Mouse (Mus musculus) spleen, adult 2 months (tissue): ENCODE measurements around the gene Asna1.

Source experiments
- CTCF ChIP-seq: fragments of 200-500 bp; IDR thresholded peaks from 2 replicates; pipeline ENCODE4 v1.5.1; 2011; ENCODE audit warnings: mild to moderate bottlenecking, inconsistent platforms; ENCODE audit not compliant: insufficient read depth, insufficient read length, insufficient replicate concordance; ENCODE audit errors: extremely low read depth
- POLR2A ChIP-seq: fragments of 200-500 bp; IDR thresholded peaks from 2 replicates; pipeline ENCODE4 v1.6.1; 2011; ENCODE audit warnings: low read depth, low read length, inconsistent platforms

DNA sequence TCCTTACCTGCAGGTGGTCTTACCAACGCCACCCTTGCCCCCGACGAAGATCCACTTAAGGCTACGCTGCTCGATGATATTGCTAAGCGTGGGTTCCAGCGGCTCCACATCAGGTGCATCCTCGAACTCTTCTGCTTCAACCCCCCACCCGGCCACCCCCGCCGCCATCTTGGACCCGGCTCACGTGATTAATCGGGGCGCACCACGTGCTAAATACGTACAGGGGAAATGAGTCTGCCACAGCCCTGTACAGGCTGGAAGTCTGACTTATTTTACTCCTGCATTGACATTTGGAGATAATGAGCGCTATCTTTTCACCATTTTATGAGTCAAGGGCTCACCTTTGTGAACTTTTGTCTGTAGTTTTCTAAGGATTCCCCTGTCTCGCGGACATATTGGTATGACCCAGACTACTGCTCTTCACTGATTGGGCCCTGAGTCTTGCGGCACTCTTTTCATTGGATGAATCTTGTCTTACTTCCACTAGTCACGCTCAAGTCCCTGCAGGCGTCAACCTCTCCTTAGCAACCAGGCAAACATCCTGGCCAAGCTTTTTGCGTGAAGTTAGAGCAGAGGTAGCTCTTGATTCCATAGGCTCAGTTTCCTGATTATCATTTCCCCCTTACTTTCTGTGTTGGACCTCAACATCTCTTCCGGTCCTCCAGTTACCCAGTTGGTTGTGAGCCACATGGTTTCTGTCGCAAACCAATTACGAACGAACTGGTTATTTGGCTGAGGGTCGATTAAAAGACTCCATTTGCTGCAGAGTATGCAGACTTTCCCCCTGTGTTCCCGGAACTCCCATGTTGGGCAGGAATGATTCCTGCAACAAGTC lies at the start of gene Asna1:
- TF ChIP-seq POLR2A: peak; percentile 19; the same call in 1 of the 2 replicates
- TF ChIP-seq CTCF: no peak
